Mouse (Mus musculus): Measurements from ENCODE around the gene Lrrc63.

DNA sequence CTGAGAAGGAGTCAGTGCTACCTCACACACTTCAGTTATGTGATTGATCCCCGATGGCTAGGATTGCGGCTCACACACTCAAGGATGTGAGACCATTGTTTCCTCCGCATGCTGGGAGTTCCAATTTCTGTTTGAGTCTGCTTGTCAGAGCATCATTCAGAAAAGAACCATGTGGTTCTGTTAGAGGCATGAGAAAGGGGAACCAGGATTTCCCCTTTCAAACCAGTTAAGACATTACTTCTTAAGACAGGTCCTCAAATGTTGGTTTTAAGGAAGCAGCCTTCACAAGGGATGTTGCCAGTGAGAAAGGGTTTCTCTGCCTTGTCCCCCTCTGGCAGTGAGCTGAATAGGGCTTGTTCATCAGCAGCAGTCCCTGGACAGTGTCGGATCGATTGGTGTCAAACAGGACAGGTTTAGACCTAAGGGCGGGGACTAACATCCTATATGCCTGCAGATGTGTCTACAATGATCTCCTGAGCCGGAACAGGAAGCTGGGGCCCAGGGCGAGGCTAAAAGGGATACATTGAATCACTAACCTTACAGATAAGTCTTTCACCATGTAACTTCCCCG is 73.7 kb downstream of the Lrrc63 start:
- TF ChIP-seq CHD2 (IDR thresholded peaks at IDR 0.05; ENCODE audit: low read depth, low read length) (no peak), MAFK (IDR thresholded peaks at IDR 0.05; ENCODE audit: insufficient read depth, low read depth, low read length) (no peak), HCFC1 (IDR thresholded peaks at IDR 0.05; ENCODE audit: borderline replicate concordance, insufficient read depth, low read length) (no peak), ZC3H11A (IDR thresholded peaks at IDR 0.05; ENCODE audit: borderline replicate concordance, low read depth, low read length) (no peak), ZNF384 (IDR thresholded peaks at IDR 0.05; ENCODE audit: low read depth, low read length) (no peak)
